Mouse (Mus musculus) limb, embryonic 10.5 days (tissue): ENCODE results near the gene Ssbp4. TPM values are rescaled to one million over a fixed set of nuclear protein-coding genes. Genes with fewer than 3 reads are reported as not detected.

Source experiments
- DNase-seq: peaks from one replicate; pipeline ENCODE4 v3.0.0-alpha.2; 2017; ENCODE audit warnings: low spot score
- H3K27ac ChIP-seq: fragments of 300-500 bp; sonication (generic); 2 replicates; pipeline ENCODE4 v1.5.1; 2016; ENCODE audit warnings: mild to moderate bottlenecking
- H3K27me3 ChIP-seq: fragments of 300-500 bp; sonication (generic); 2 replicates; pipeline ENCODE4 v1.6.1; 2016; ENCODE audit warnings: low read depth, mild to moderate bottlenecking; ENCODE audit not compliant: poor library complexity, severe bottlenecking
- H3K36me3 ChIP-seq: fragments of 300-500 bp; sonication (generic); 2 replicates; pipeline ENCODE4 v1.6.1; 2016; ENCODE audit warnings: mild to moderate bottlenecking, moderate library complexity
- H3K4me1 ChIP-seq: fragments of 300-500 bp; sonication (generic); 2 replicates; pipeline ENCODE4 v1.6.1; 2016
- H3K4me3 ChIP-seq: fragments of 300-500 bp; sonication (generic); 2 replicates; pipeline ENCODE4 v1.5.1; 2016; ENCODE audit warnings: mild to moderate bottlenecking, moderate library complexity
- H3K9me3 ChIP-seq: fragments of 300-500 bp; sonication (generic); replicated peaks from 2 replicates; pipeline ENCODE4 v1.6.1; 2016; ENCODE audit warnings: mild to moderate bottlenecking
- WGBS: fragments of 180-500 bp; shearing (Covaris S2); methylation state at CpG from one replicate; pipeline ENCODE4 v1.1.7; 2016; 5-methylcytosine and 5-hydroxymethylcytosine counted together
- polyA plus RNA-seq: library from polyadenylated mRNA; unstranded; fragments of >200 nt; fragmentation: Nextera tagmentation; extraction: Ambion mirVana; gene quantifications from 2 replicates; pipeline ENCODE4 v1.2.1, GENCODE M21; 2016

Ssbp4 gene
- polyA plus RNA-seq, 1 experiment from 2014 or later: 182 TPM

GRCm38 (mm10) chr8:70628986-70629490, 20.4 kb upstream of the Ssbp4 start:
- peak overlapping the region; percentile 83; the same call in 1 of the 2 replicates for H3K27ac ChIP-seq
- H3K9me3 ChIP-seq: no peaks in the 10 kb centered on the region
- WGBS: 57% methylated on average over 7 of the region's 7 CpGs
- H3K36me3 ChIP-seq: no peaks in the 10 kb centered on the region
- peak overlapping the region; percentile 65 for H3K4me3 ChIP-seq
- DNase-seq: no peak
- H3K4me1 ChIP-seq: peaks cover 42% of the 10 kb centered on the region
- peaks cover 35% of the 10 kb centered on the region for H3K27me3 ChIP-seq

- H3K4me3 ChIP-seq: no peak overlapping the region
- H3K27ac ChIP-seq: no peak overlapping the region
- peaks cover 28% of the 10 kb centered on the region for H3K27me3 ChIP-seq
- DNase-seq: no peak
- no peaks in the 10 kb centered on the region for H3K36me3 ChIP-seq
- 94% methylated on average over 5 of the region's 5 CpGs for WGBS
- H3K9me3 ChIP-seq: no peaks in the 10 kb centered on the region
- peaks cover 37% of the 10 kb centered on the region for H3K4me1 ChIP-seq
Measured at GRCm38 (mm10) chr8:70627041-70627440, 18.4 kb upstream of the Ssbp4 start.

GRCm38 (mm10) chr8:70625104-70625503, 16.4 kb upstream of the Ssbp4 start:
- Histone ChIP-seq H3K9me3 (no peaks in the 10 kb centered on the region), H3K36me3 (no peaks in the 10 kb centered on the region), H3K4me3 (no peak overlapping the region; the same call in 1 of the 2 replicates), H3K4me1 (peaks cover 24% of the 10 kb centered on the region), H3K27ac (peak overlapping the region; percentile 61; the same call in 1 of the 2 replicates), H3K27me3 (peaks cover 32% of the 10 kb centered on the region)
- 22% methylated on average over 5 of the region's 5 CpGs for WGBS
- peak; percentile 80 for DNase-seq

- 69% methylated on average over 3 of the region's 3 CpGs for WGBS
- Histone ChIP-seq H3K4me1 (peaks cover 28% of the 10 kb centered on the region), H3K27me3 (peaks cover 32% of the 10 kb centered on the region), H3K27ac (no peak overlapping the region), H3K36me3 (no peaks in the 10 kb centered on the region), H3K4me3 (no peak overlapping the region), H3K9me3 (no peaks in the 10 kb centered on the region)
- DNase-seq: no peak
Measured at GRCm38 (mm10) chr8:70622220-70622619, 13.5 kb upstream of the Ssbp4 start.

- Histone ChIP-seq H3K4me3 (0 out of 2 replicates have a peak overlapping the region, but pooled peaks have one; percentile 16), H3K4me1 (peaks cover 20% of the 10 kb centered on the region), H3K36me3 (no peaks in the 10 kb centered on the region), H3K9me3 (no peaks in the 10 kb centered on the region), H3K27ac (peak overlapping the region; percentile 59; the same call in 1 of the 2 replicates), H3K27me3 (peaks cover 32% of the 10 kb centered on the region)
- peak; percentile 43 for DNase-seq
- 36% methylated on average over 9 of the region's 9 CpGs for WGBS
Measured at GRCm38 (mm10) chr8:70618888-70619334, 10.2 kb upstream of the Ssbp4 start.

GRCm38 (mm10) chr8:70617985-70618384, 9.3 kb upstream of the Ssbp4 start:
- WGBS: 84% methylated on average over 11 of the region's 11 CpGs
- Histone ChIP-seq H3K36me3 (no peaks in the 10 kb centered on the region), H3K27ac (peak overlapping the region; percentile 59), H3K4me1 (peaks cover 20% of the 10 kb centered on the region), H3K9me3 (no peaks in the 10 kb centered on the region), H3K4me3 (peak overlapping the region; percentile 13; the same call in 1 of the 2 replicates), H3K27me3 (peaks cover 29% of the 10 kb centered on the region)
- no peak for DNase-seq

GRCm38 (mm10) chr8:70616645-70617044, 8.0 kb upstream of the Ssbp4 start:
- Histone ChIP-seq H3K27me3 (peaks cover 15% of the 10 kb centered on the region), H3K36me3 (no peaks in the 10 kb centered on the region), H3K4me1 (peaks cover 26% of the 10 kb centered on the region), H3K27ac (no peak overlapping the region), H3K4me3 (no peak overlapping the region), H3K9me3 (no peaks in the 10 kb centered on the region)
- no peak for DNase-seq
- WGBS: 60% methylated on average over 11 of the region's 11 CpGs

- H3K27me3 ChIP-seq: peaks cover 8% of the 10 kb centered on the region
- H3K9me3 ChIP-seq: no peaks in the 10 kb centered on the region
- no peak within 1 kb of the TSS for H3K4me3 ChIP-seq
- 89% methylated on average over 3 of the region's 3 CpGs for WGBS
- H3K4me1 ChIP-seq: peaks cover 31% of the 10 kb centered on the region
- H3K36me3 ChIP-seq: no peaks in the 10 kb centered on the region
- DNase-seq: no peak
- 0 out of 2 replicates have a peak within 1 kb of the TSS, but pooled peaks have one; percentile 21 for H3K27ac ChIP-seq
Measured at GRCm38 (mm10) chr8:70615894-70616293, 7.2 kb upstream of the Ssbp4 start, which contains the start of gene Lrrc25. TSS of gene Lrrc25 (plus strand) at chr8:70616155.

- no peaks in the 10 kb centered on the region for H3K36me3 ChIP-seq
- no peak for DNase-seq
- peaks cover 2% of the 10 kb centered on the region for H3K27me3 ChIP-seq
- no peak overlapping the region for H3K4me3 ChIP-seq
- peaks cover 34% of the 10 kb centered on the region for H3K4me1 ChIP-seq
- H3K27ac ChIP-seq: no peak overlapping the region
- 89% methylated on average over 8 of the region's 8 CpGs for WGBS
- no peaks in the 10 kb centered on the region for H3K9me3 ChIP-seq
Measured at GRCm38 (mm10) chr8:70615281-70615680, 6.6 kb upstream of the Ssbp4 start.

GRCm38 (mm10) chr8:70614469-70614868, 5.8 kb upstream of the Ssbp4 start:
- H3K27ac ChIP-seq: no peak overlapping the region
- H3K4me3 ChIP-seq: no peak overlapping the region
- H3K27me3 ChIP-seq: no peaks in the 10 kb centered on the region
- no peak for DNase-seq
- H3K9me3 ChIP-seq: no peaks in the 10 kb centered on the region
- H3K4me1 ChIP-seq: peaks cover 42% of the 10 kb centered on the region
- 77% methylated on average over 5 of the region's 5 CpGs for WGBS
- H3K36me3 ChIP-seq: peaks cover 1% of the 10 kb centered on the region; the same call in 1 of the 2 replicates

- peaks cover 3% of the 10 kb centered on the region; the same call in 1 of the 2 replicates for H3K36me3 ChIP-seq
- H3K27me3 ChIP-seq: no peaks in the 10 kb centered on the region
- WGBS: 13% methylated on average over 1 of the region's 1 CpGs
- no peak overlapping the region for H3K27ac ChIP-seq
- H3K4me3 ChIP-seq: no peak overlapping the region
- H3K4me1 ChIP-seq: peaks cover 45% of the 10 kb centered on the region
- DNase-seq: no peak
- H3K9me3 ChIP-seq: no peaks in the 10 kb centered on the region
Measured at GRCm38 (mm10) chr8:70613763-70614162, 5.1 kb upstream of the Ssbp4 start.

- Histone ChIP-seq H3K27me3 (no peaks in the 10 kb centered on the region), H3K4me3 (peak overlapping the region; percentile 87), H3K9me3 (no peaks in the 10 kb centered on the region), H3K27ac (peak overlapping the region; percentile 99), H3K4me1 (peaks cover 52% of the 10 kb centered on the region), H3K36me3 (peaks cover 3% of the 10 kb centered on the region; the same call in 1 of the 2 replicates)
- WGBS: under 1% methylated on average over 6 of the region's 6 CpGs
- peak; percentile 88 for DNase-seq
Measured at GRCm38 (mm10) chr8:70611849-70612248, 3.2 kb upstream of the Ssbp4 start.

GRCm38 (mm10) chr8:70610796-70611771, 2.4 kb upstream of the Ssbp4 start:
- H3K27ac ChIP-seq: peak overlapping the region; percentile 99
- no peaks in the 10 kb centered on the region for H3K27me3 ChIP-seq
- peak; percentile 97 for DNase-seq
- H3K9me3 ChIP-seq: no peaks in the 10 kb centered on the region
- peak overlapping the region; percentile 87 for H3K4me3 ChIP-seq
- under 1% methylated on average over 54 of the region's 54 CpGs for whole genome bisulfite sequencing
- H3K4me1 ChIP-seq: peaks cover 60% of the 10 kb centered on the region
- peaks cover 6% of the 10 kb centered on the region for H3K36me3 ChIP-seq
